Mouse (Mus musculus) cerebellum, adult 2 months (tissue): Measurements from ENCODE around the gene Setmar. TPM values are rescaled to one million over a fixed set of nuclear protein-coding genes. Genes with fewer than 3 reads are reported as not detected.

ENCODE experiments used
- DNase-seq, 2 experiments: peaks; one replicate each; pipeline ENCODE4 v3.0.0; 2021
- H3K27ac ChIP-seq: fragments of 200-500 bp; 2 replicates; pipeline ENCODE4 v1.5.1; 2012; ENCODE audit warnings: low read length, control low read depth, inconsistent platforms; ENCODE audit not compliant: insufficient read depth
- H3K27me3 ChIP-seq: fragments of 200-500 bp; 2 replicates; pipeline ENCODE4 v1.6.1; 2012; ENCODE audit warnings: inconsistent platforms, mild to moderate bottlenecking, low read length, moderate library complexity; ENCODE audit not compliant: control insufficient read depth, insufficient read depth
- H3K4me1 ChIP-seq: fragments of 200-500 bp; 2 replicates; pipeline ENCODE4 v1.6.1; 2011; ENCODE audit warnings: low read length; ENCODE audit not compliant: control insufficient read depth, insufficient read depth
- H3K4me3 ChIP-seq: fragments of 200-500 bp; replicated peaks from 2 replicates; pipeline ENCODE3; 2011; ENCODE audit warnings: mild to moderate bottlenecking, low read depth, low read length, control low read depth; ENCODE audit not compliant: insufficient read depth
- CTCF ChIP-seq: fragments of 200-500 bp; IDR thresholded peaks from 2 replicates; pipeline ENCODE4 v1.5.1; 2011; ENCODE audit warnings: low read depth, mild to moderate bottlenecking, control low read depth, low read length, moderate library complexity, borderline replicate concordance; ENCODE audit not compliant: insufficient read depth
- POLR2A ChIP-seq: fragments of 200-500 bp; IDR thresholded peaks from 2 replicates; pipeline ENCODE4 v1.6.1; 2011; ENCODE audit warnings: low read length, control low read depth, borderline replicate concordance; ENCODE audit not compliant: insufficient read depth
- WGBS: fragments of 180-500 bp; shearing (Covaris S2); methylation state at CpG from one replicate; pipeline ENCODE4 v1.1.7; 2018; 5-methylcytosine and 5-hydroxymethylcytosine counted together
- polyA plus RNA-seq: library from polyadenylated mRNA; depleted of rRNA; stranded (reverse); fragments of >200 nt; gene quantifications from 2 replicates; pipeline ENCODE4 v1.2.3, GENCODE M21; 2012; rRNA removed

Setmar gene
- polyA plus RNA-seq, 1 experiment: 8.2 TPM

DNA sequence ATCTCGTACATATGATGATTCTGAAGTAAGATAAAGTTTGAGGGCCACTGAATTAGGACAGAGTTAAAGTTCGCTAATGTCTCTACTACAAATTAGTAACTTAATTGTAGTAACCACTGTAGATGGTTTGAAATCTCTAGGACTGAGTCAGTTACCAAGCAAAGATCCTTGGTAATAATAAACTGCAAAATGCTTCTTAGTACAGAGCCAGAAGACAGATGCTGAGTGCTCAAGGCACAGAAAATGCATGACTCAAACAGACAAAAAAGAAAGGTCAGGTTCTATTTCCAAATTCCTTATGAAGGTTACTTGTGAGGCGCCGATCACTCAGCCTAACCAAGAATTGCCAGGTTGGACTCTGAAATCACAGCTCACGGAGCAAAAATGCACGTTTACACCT lies 53.0 kb downstream of the Setmar start:
- H3K27me3 ChIP-seq: no peaks in the 10 kb centered on the region
- H3K4me1 ChIP-seq: no peaks in the 10 kb centered on the region
- H3K27ac ChIP-seq: no peak overlapping the region
- WGBS: 95% methylated on average over 6 of the region's 6 CpGs
- no peak for TF ChIP-seq CTCF
- no peak for TF ChIP-seq POLR2A
- no peak overlapping the region for H3K4me3 ChIP-seq
- DNase-seq: no peak

DNA sequence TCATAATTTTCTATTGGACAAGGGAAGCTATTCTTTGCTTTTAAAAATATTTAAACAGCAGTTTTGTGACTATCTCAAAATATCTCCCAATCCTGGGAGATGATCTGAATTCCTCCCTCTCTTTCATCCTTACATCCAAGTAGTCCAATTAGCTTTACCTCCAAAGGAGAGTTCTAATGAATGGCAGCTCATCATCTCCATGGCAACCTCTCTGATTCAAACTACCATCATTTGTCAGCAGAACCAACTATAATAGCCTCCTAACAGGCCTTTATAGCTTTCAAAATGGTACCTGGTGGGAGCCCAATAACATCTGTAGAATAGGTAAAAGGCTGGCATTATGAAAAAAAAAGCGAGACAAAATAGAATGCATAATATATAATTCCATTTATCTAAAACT lies 60.6 kb downstream of the Setmar start:
- H3K27ac ChIP-seq: no peak overlapping the region
- H3K27me3 ChIP-seq: no peaks in the 10 kb centered on the region
- peaks cover 2% of the 10 kb centered on the region for H3K4me1 ChIP-seq
- no peak for DNase-seq
- no peak overlapping the region for H3K4me3 ChIP-seq
- TF ChIP-seq POLR2A (no peak), CTCF (no peak)
- 84% methylated on average over 1 of the region's 1 CpGs for WGBS

DNA sequence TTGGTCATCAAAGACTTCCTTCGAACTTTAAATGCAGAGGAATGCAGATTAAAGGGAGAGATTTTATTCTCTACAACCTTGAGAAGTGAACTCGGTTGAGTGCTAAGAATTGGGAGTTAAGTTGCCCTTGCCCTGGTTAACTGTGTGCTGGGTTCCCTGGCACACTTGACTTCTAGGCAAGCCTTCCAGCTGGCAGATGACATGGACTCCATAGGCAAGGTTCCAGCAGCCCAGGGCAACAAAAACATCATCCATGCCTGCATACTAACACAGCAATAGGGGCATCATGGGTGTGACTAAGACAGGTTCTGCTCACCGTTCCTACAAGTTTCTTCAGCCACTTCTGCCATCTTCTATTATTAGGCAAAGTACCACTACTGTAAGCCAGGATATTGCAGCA lies 61.8 kb downstream of the Setmar start:
- TF ChIP-seq CTCF (no peak), POLR2A (no peak)
- peaks cover 2% of the 10 kb centered on the region for H3K4me1 ChIP-seq
- DNase-seq: peak; percentile 28 to 52
- no peak overlapping the region for H3K27ac ChIP-seq
- WGBS: 43% methylated on average over 3 of the region's 3 CpGs
- no peak overlapping the region for H3K4me3 ChIP-seq
- no peaks in the 10 kb centered on the region for H3K27me3 ChIP-seq

Other genes with a start within 250 kb of the Setmar start
- 20.2 and 23.0 TPM in 2 replicates for gene Sumf1, start 120.5 kb downstream of the Setmar start, polyA plus RNA-seq
- 529 and 611 TPM in 2 replicates for gene Itpr1, start 148.1 kb downstream of the Setmar start, polyA plus RNA-seq